Mouse (Mus musculus) adipocyte (in vitro differentiated cells): ENCODE results near the gene Ogfrl1.
A peak's percentile ranks its signal among the peaks of the same experiment; 100 is the strongest.
"Not testable (repeated sequence)": the region's sequence is repeated elsewhere in the genome, so short reads cannot be mapped to it uniquely, and the experiment has no call there.

Experiments used
- DNase-seq: peaks from one replicate; pipeline ENCODE4 v3.0.0-alpha.2; 2016; ENCODE audit warnings: low spot score

Ogfrl1 gene

DNA sequence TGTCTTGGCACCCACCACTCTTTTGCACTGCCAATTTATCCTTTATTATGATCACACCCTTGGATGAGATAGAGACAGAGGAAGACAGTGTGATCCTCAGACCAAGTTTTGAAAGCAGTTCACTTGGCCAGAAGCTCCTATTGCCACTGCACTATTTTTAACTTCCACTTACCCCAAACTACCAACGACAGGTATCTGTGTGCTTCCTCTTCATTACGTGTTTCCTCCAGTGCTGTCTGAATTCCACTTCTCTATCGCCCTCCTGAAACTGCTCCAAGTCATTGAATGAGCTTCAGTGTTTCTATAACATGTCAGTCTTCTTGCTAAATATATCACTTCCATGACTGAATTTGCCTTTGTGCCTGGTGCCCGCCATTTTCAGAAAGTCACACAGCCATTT, at the start of gene Ogfrl1:
Gene Ogfrl1, minus strand, starts transcription at position 150 of the 400 bp plus-strand sequence.
- DNase-seq = no peak

DNA sequence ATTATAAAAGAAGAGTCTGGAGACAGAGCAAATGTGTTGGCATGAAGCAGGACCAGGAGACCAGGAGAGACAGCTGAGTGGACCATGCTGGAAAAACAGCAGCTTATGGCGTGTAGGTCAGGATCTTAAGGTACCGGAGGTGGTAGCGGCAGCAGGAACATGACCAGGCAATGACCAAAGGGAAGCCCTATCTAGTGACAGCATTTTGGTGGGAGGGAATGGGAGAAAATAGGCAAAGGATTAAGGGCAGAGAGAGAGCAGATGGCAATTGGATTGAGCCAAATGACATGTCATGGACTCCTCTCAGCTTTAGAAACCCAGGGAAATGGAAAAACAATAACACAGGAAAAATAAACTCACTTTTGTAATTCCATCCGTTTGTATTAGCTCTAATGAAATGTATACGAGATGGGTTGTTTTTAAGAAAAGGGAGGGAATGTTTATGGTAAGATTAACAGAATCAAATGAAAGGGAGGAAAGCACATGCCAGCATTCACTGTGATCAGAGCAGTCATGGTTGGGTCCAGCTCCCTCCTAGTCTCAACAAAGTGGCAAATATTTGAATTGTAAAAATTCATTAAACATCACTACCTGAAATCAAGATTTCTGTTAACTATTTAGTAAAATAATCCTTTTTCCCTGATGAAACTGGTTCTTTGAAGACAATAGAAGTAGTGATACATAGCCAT, 48.3 kb upstream of the Ogfrl1 start:
- DNase-seq = no peak

- DNase-seq = peak; percentile 15
These were observed 36.0 kb upstream of the Ogfrl1 start for GRCm38 (mm10) chr1:23433612-23434011.

DNA sequence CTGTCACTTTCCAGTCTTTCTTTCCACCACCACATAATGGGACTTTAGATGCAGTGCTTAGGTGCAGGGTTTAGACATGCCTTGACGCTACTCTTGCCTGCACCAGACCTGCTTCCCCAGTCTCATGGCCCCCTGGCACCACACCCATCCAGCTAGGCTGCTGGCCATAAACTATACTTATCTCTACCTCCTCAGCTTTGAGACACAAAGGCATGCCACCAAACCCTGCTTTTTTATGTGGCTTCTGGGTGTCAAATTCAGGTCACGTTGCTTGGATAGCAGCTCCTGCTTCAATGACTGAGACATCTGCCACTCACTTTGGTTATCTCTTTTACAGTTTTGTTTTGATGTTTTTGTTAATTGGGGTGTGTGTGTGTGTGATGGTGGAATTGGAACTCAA, 28.9 kb upstream of the Ogfrl1 start:
- DNase-seq = no peak

- no peak for DNase-seq
These were observed 21.4 kb upstream of the Ogfrl1 start for GRCm38 (mm10) chr1:23418941-23419340.

- no peak for DNase-seq
These were observed 20.5 kb upstream of the Ogfrl1 start for GRCm38 (mm10) chr1:23418059-23418458.

DNA sequence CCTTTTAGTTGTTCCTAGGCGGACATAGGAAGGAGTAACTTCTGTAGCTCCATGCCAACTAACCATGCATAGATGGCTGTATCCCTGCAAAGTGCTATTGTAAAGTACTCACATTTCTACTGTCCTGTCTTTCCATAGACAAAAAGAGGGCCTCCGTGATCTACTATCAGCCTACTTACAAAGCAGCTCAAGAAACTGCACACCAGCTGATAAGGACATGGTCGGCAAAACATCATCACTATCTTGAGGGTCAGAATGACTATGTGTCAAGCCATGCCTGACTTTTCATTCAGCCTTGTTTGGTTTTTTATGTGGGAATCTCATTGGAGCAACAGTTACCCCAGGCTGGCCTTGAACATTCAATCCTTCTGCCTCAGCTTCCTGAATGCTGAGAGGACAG, 20.0 kb upstream of the Ogfrl1 start:
- no peak for DNase-seq

DNA sequence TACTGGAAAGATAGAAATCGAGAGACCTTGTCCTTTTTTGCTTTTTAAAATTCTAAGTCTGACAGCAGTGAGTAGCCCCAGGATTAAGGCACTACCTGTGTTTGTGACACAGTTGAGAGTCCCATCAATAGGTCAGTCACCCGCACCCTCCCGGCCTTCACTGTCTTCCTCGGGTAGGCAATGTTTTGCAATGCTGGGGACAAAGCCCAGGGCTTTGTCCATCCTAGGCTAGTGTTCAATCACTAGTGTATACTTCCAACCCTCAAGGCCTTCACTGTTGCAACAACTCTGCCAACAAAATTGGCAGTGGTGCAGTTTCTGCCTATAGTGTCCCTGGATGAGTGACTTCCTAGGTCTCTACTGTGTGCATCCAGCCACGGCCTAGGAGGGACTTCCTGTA, 14.0 kb upstream of the Ogfrl1 start:
- no peak for DNase-seq

GRCm38 (mm10) chr1:23409960-23410359, 12.4 kb upstream of the Ogfrl1 start:
- no peak for DNase-seq

DNA sequence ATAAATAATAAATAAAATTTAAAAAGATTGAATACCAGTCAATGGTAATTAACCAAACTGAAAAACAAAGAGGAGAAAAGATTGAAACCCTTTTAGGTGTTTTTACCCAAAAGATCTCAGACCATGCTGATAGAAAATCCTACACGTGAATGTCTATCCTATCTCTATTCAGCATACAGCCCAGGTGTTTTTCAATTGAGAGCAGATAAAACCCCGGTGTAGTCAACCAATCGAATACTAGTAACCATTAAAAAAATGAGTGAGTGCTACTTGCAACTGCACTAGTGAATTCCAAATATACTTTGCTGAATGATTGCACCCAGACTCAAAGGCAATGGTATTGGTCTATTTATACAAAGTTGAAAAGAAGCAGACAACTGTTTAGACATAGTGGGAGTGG, 4.8 kb upstream of the Ogfrl1 start:
- no peak for DNase-seq

GRCm38 (mm10) chr1:23399552-23399951, 2.0 kb upstream of the Ogfrl1 start:
- DNase-seq = no peak

DNA sequence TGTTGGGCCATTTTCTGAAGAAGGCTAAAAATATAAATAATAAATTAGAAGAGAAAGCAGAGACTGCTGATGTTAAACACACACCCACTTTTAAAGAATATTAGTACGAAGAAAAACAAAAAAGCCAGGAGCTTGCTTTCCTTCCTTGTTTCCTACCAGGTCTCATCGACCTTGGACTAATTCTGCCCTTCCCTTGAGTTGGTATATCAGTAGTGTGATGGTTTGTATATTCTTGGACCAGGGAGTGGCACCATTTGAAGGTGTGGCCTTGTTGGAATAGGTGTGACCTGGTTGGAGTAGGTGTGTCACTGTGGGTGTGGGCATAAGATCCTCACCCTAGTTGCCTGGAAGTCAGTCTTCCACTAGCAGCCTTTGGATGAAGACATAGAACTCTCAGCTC, 3.2 kb downstream of the Ogfrl1 start:
- not testable (repeated sequence) for DNase-seq

DNA sequence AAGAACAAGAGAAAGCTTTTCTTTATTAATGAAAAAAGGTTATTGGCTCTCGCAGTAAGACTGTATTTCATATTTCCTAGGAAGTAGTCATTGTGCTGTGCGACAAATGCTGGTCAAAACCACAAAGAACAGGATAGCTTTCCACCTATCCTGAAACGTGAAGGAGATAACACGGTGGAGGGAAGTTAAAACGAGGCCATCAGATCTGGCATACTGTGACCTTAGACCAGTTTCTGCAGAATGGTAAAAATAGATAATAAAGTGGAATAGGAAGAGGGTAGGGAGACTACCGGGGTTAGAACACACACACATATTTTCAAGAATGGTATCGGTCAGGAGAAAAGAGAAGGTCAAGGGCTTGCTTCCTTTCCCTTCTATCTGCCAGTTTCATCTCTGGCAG, 5.8 kb downstream of the Ogfrl1 start:
- DNase-seq = no peak

GRCm38 (mm10) chr1:23384326-23384725, 13.2 kb downstream of the Ogfrl1 start:
- no peak for DNase-seq

- DNase-seq = peak; percentile 91
These were observed 14.5 kb downstream of the Ogfrl1 start for GRCm38 (mm10) chr1:23382806-23383653.

DNA sequence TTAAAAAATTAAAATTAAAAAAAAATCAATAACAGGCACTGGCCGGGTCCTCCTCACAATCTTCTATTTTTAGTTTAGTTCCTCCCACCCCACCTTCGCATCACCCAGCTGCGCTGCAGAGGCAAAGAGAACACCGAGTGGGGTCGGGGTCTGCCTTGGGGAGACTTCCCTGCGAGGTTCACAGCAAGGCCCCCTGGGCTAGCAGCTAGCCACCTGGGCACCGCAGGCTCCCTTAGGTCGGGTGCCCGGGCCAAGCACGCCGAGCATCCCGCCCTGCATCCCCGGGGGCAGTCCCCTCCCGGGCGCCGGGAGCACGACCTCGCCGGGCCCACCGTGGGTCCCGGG, 15.1 kb downstream of the Ogfrl1 start:
- no peak for DNase-seq

GRCm38 (mm10) chr1:23382037-23382436, 15.5 kb downstream of the Ogfrl1 start:
- no peak for DNase-seq

DNA sequence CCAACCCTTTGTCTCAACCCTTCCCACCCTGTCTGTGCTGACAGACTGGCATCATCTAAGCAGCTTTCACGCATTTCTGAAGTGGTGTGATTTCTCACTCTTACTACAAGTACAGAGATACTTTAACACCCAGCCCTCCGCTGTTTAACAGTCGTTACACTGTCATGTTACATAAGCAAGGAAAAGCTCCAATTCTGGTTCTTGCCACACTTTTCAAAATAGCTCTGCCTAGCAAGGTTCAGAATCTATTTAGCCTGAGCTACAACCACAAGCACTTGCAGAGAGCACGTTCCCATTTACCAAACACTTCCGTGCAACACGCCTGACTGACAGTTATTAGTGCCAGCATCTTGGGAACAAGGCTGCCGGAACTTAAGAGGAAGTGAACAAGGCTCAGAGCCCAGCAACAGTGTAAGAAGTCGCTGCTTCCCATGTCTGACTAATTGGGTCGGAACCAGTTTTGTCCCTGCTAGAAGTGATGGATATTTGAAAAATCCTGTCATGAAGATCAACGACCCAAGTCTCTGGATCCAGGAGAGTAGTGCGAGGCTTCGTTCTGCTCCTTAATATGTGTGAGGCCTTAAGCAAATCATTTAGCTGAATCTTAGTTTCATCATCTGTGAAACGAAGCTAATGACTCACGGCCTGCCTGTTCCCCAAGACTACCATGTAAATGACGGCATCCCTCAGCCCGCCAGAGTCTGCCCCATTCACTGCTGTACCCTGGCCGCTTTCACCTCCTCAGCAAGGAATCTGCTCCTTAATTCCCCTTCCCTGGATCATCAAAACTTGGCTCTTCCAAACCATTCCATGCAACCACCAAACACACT, 17.4 kb downstream of the Ogfrl1 start:
- DNase-seq = no peak

DNA sequence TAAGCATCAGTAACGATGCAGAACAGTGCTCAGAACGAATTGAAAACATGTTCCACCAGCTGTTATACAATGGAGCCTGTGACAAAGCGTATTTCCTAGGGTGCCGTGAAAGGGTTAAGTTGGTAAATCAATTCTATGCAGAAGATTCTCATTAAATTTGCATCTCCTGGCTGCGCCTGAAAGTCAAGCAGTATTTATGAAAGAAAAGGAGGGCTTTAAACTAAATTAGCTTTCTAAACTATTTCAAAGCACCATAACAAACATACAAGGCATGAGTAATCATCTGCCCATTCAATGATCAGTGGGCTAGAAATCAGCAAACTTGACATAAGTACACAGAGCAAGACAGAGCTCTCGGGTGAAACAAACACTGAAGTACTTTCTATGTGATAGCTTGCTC, 18.3 kb downstream of the Ogfrl1 start:
- no peak for DNase-seq

DNA sequence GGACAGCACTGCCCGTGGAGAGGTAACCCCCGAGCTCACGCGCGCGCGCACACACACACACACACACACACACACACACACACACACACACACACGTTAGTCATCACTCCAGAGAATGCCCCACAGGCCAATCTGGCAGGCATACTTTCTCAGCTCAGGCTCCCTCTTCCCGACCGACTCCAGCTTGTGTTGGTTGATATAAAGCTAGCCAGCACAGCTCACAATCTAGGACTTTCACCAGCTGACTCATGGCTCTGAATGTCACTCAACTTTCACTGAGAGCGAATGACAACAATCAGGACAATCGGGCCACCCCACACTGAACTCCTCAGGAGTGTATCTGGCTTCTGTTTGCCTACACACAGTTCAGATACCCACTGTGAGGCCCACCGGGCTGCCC, 20.0 kb downstream of the Ogfrl1 start:
- no peak for DNase-seq

DNA sequence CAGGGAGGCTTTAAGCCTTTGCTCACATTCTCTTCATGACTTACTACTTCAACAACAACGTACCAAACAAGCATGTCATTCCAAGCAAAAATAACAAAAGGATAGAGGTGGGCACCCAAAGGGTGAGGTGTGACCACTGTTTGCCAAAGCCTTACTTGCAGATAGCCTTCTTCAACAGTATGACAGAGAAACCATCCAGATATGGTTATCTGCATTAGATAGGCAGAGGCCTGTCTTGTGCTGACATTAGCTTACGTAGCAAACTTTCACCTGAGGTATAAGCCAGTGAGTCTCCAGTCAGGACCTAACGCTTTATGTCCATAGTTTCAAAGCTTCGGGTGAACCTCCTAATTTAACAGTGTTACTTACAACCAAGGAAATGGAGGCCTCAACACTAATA, 23.4 kb downstream of the Ogfrl1 start:
- no peak for DNase-seq

DNA sequence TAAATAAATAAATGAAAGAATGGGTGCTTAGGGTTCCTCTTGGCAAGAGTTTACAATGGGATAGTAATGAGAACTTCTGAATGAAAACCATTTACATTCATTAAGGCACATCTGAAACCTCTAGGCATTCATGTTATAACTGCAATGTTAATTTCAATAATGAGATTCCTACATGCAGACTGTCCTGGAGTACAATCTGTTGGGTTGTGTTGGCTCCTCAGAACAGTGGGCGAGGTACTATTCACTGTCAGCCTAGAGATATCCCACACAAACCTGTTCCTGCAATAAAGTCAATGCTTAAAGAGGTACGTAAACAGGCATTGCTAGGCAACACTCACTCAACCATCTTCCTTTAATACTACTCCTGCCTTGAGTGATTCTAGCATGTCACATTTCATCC, 32.0 kb downstream of the Ogfrl1 start:
- no peak for DNase-seq

- DNase-seq = no peak
These were observed 44.7 kb downstream of the Ogfrl1 start for GRCm38 (mm10) chr1:23352895-23353294.
